Mouse (Mus musculus): ENCODE data around the gene Rad50. TPM values are rescaled to one million over a fixed set of nuclear protein-coding genes. Genes with fewer than 3 reads are reported as not detected.
A peak's percentile ranks its signal among the peaks of the same experiment; 100 is the strongest.

Gene Rad50
- 11.2 and 12.0 TPM in 2 replicates for polyA plus RNA-seq (2014; fragmentation: Nextera tagmentation; extraction: Ambion mirVana)

DNA sequence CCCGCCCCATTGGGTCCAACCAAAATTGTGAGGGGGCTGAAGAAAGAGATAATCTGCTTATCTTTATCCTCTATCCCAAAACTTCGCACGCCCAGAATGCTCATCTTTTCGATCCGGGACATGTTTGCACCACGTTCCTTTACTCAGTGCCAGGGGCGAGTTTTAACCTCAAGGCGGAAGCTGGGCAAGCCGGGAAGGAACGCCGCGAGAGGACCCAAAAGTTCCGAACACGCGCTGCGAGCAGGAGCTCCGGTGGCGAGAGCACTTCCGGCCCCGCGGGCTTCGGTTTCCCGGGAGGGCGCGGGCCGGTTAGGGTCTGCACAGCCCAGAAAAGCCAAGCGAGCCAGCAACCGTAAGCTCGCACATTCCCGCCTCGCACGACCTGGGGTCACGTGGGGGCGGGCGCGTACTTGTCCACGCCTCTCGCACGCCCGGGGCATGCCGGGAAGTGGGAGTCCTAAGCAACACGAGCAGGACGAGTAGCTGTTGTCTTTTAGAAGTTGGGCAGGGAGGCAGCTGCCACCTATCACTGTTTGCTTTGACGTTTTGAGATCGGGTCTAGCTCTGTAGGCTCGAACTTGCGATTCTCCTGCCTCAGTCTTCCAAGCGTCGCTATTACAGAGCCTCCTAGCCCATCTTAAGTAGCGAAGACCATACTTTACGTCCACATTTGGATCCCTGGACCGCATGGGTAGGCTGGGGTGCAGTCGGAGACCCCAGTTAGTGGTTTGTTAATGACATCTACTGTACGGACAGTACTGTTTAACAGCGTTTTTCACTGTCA lies at the start of gene Rad50:
Gene Rad50 (minus strand): TSS at position 386 of the 784 bp plus-strand sequence.
- peak within 1 kb of the TSS; percentile 82 for H3K4me3 ChIP-seq (ENCODE audit: low read depth, low read length)
- H3K27me3 ChIP-seq (ENCODE audit: control insufficient read depth, insufficient read depth, low read length): no peaks in the 10 kb centered on the region
- H3K9me3 ChIP-seq (ENCODE audit: control insufficient read depth, low read length): no peaks in the 10 kb centered on the region
- 0 out of 2 replicates have a peak within 1 kb of the TSS, but pooled peaks have one; percentile 16 for H3K27ac ChIP-seq (ENCODE audit: low read depth, low read length)
- H3K4me1 ChIP-seq (ENCODE audit: control insufficient read depth, insufficient read depth, low read length): 0 out of 2 replicates have a peak, but pooled peaks cover 4% of the 10 kb centered on the region
- H3K9ac ChIP-seq (replicated peaks; ENCODE audit: low read depth, low read length): peak within 1 kb of the TSS; percentile 57
- 5% methylated on average over 55 of the region's 55 CpGs for WGBS
- ATAC-seq (ENCODE audit: low read depth): peak; percentile 97
- H3K4me2 ChIP-seq (ENCODE audit: low read depth, low read length): peak within 1 kb of the TSS; percentile 96
- no peaks in the 10 kb centered on the region for H3K36me3 ChIP-seq (ENCODE audit: control insufficient read depth, insufficient read depth, low read length)

DNA sequence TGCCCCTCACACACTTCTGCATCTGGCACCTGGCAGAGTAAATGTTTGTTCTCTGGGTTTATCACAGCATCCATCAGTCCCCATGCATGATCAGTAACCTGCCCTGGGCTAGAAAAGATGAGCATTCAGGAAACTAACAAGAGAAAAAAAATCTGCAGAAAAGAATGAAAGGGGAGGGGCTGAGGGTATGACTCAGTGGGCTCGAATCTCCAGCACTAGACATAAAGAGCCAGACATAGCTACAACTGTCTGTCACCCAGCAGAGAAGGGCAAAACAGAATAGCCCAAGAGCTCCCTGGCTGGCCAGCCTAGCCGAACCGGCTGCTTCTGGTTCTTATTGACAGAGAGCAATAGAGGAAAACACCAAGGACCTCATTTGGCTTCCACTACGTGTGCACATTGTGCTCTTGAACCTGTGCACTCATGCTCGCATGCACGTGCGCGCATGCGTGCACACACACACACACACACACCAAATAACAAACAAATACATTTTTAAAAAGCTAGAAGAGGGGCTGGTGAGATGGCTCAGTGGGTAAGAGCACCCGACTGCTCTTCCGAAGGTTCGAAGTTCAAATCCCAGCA lies 48.0 kb upstream of the Rad50 start:
- no peak for ATAC-seq (ENCODE audit: low read depth)
- WGBS: 82% methylated on average over 12 of the region's 12 CpGs
- Histone ChIP-seq H3K27me3 (ENCODE audit: control insufficient read depth, insufficient read depth, low read length) (no peaks in the 10 kb centered on the region), H3K4me1 (ENCODE audit: control insufficient read depth, insufficient read depth, low read length) (no peaks in the 10 kb centered on the region), H3K27ac (ENCODE audit: low read depth, low read length) (no peak overlapping the region), H3K9ac (replicated peaks; ENCODE audit: low read depth, low read length) (no peak overlapping the region), H3K4me2 (ENCODE audit: low read depth, low read length) (no peak overlapping the region), H3K9me3 (ENCODE audit: control insufficient read depth, low read length) (no peaks in the 10 kb centered on the region), H3K4me3 (ENCODE audit: low read depth, low read length) (no peak overlapping the region), H3K36me3 (ENCODE audit: control insufficient read depth, insufficient read depth, low read length) (no peaks in the 10 kb centered on the region)

DNA sequence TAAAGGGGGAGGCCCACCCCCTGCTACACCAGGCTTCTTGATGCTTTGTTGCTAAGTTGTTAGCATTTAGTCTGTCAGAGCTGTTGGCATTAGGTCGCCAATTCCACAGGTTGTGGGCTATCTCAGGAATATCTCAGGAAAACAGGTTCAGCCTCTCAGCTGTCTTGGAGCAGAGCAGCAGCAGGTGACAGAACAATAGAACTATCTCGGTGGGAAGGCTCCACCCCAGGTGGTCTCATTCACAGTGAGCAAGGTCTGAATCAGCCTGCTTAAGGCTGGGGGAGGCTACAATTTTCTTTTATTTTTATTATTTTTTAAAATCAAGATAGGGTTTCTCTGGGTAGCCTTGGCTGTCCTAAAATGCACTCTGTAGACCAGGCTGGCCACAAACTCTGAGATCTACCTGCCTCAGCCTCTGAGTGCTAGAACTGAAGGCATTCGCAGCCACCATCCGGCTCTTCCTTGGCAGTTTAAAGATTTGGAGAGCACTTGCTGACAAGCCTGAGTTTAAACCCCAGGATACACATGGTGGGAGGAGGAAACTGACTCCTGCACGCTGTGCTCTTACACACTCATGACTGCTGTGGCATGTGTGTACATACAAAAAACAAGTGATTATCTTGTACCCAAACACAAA lies 42.7 kb upstream of the Rad50 start:
- 55% methylated on average over 5 of the region's 5 CpGs for WGBS
- Histone ChIP-seq H3K4me1 (ENCODE audit: control insufficient read depth, insufficient read depth, low read length) (no peaks in the 10 kb centered on the region), H3K9me3 (ENCODE audit: control insufficient read depth, low read length) (no peaks in the 10 kb centered on the region), H3K27me3 (ENCODE audit: control insufficient read depth, insufficient read depth, low read length) (no peaks in the 10 kb centered on the region), H3K4me2 (ENCODE audit: low read depth, low read length) (no peak overlapping the region), H3K9ac (replicated peaks; ENCODE audit: low read depth, low read length) (no peak overlapping the region), H3K36me3 (ENCODE audit: control insufficient read depth, insufficient read depth, low read length) (no peaks in the 10 kb centered on the region), H3K27ac (ENCODE audit: low read depth, low read length) (no peak overlapping the region), H3K4me3 (ENCODE audit: low read depth, low read length) (no peak overlapping the region)
- ATAC-seq (ENCODE audit: low read depth): no peak

DNA sequence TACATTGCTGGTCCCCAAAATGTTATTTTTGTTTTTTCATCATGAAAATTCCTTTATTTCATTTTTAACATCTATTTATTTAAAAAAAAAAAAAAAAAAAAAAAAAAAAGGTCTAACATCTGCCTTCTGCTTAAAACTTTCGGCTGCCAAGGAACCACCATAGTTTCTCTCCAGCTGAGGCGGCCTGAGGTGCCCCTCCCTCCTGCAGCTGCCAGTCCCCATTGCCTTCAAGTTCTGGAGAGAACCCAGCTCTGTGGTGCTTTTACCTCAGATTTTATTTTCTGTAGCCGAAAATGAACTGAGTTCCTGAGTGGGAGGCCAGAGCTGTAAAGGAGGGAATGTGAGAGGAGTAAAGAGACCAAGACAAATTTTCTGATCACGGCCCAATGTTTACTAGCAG lies 42.2 kb upstream of the Rad50 start:
- WGBS: 75% methylated on average over 4 of the region's 4 CpGs
- H3K4me2 ChIP-seq (ENCODE audit: low read depth, low read length): no peak overlapping the region
- ATAC-seq (ENCODE audit: low read depth): no peak
- H3K27me3 ChIP-seq (ENCODE audit: control insufficient read depth, insufficient read depth, low read length): no peaks in the 10 kb centered on the region
- H3K4me3 ChIP-seq (ENCODE audit: low read depth, low read length): no peak overlapping the region
- H3K9me3 ChIP-seq (ENCODE audit: control insufficient read depth, low read length): no peaks in the 10 kb centered on the region
- H3K27ac ChIP-seq (ENCODE audit: low read depth, low read length): no peak overlapping the region
- no peaks in the 10 kb centered on the region for H3K36me3 ChIP-seq (ENCODE audit: control insufficient read depth, insufficient read depth, low read length)
- H3K4me1 ChIP-seq (ENCODE audit: control insufficient read depth, insufficient read depth, low read length): no peaks in the 10 kb centered on the region
- H3K9ac ChIP-seq (replicated peaks; ENCODE audit: low read depth, low read length): no peak overlapping the region

DNA sequence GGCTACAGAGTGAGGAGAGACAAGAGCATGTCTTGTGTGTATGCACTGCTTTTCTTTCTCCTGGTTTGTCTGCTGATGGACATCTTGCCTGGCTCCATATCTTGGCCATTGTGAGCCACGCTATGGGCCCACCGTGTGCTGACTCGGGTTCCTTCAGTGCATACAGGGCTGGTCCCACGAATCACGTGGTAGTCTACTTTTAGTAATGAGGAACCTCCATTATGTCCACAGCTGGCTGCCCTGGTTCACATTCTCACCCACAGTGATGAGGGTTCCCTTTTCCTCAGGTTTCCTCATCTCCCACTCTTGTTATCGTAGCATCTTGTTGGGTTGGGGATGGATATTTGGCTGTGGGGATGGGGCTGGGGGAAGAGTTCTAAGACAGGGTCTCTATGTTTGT lies 41.5 kb upstream of the Rad50 start:
- no peaks in the 10 kb centered on the region for H3K36me3 ChIP-seq (ENCODE audit: control insufficient read depth, insufficient read depth, low read length)
- no peak overlapping the region for H3K27ac ChIP-seq (ENCODE audit: low read depth, low read length)
- no peak for ATAC-seq (ENCODE audit: low read depth)
- no peaks in the 10 kb centered on the region for H3K27me3 ChIP-seq (ENCODE audit: control insufficient read depth, insufficient read depth, low read length)
- WGBS: 92% methylated on average over 6 of the region's 6 CpGs
- no peak overlapping the region for H3K9ac ChIP-seq (replicated peaks; ENCODE audit: low read depth, low read length)
- H3K4me3 ChIP-seq (ENCODE audit: low read depth, low read length): no peak overlapping the region
- no peaks in the 10 kb centered on the region for H3K4me1 ChIP-seq (ENCODE audit: control insufficient read depth, insufficient read depth, low read length)
- no peaks in the 10 kb centered on the region for H3K9me3 ChIP-seq (ENCODE audit: control insufficient read depth, low read length)
- H3K4me2 ChIP-seq (ENCODE audit: low read depth, low read length): no peak overlapping the region

GRCm38 (mm10) chr11:53747985-53748384 lies 40.9 kb upstream of the Rad50 start:
- Histone ChIP-seq H3K4me3 (ENCODE audit: low read depth, low read length) (no peak overlapping the region), H3K27ac (ENCODE audit: low read depth, low read length) (no peak overlapping the region), H3K27me3 (ENCODE audit: control insufficient read depth, insufficient read depth, low read length) (no peaks in the 10 kb centered on the region), H3K9ac (replicated peaks; ENCODE audit: low read depth, low read length) (no peak overlapping the region), H3K4me2 (ENCODE audit: low read depth, low read length) (no peak overlapping the region), H3K4me1 (ENCODE audit: control insufficient read depth, insufficient read depth, low read length) (no peaks in the 10 kb centered on the region), H3K9me3 (ENCODE audit: control insufficient read depth, low read length) (no peaks in the 10 kb centered on the region), H3K36me3 (ENCODE audit: control insufficient read depth, insufficient read depth, low read length) (no peaks in the 10 kb centered on the region)
- WGBS: 91% methylated on average over 9 of the region's 9 CpGs
- ATAC-seq (ENCODE audit: low read depth): no peak

DNA sequence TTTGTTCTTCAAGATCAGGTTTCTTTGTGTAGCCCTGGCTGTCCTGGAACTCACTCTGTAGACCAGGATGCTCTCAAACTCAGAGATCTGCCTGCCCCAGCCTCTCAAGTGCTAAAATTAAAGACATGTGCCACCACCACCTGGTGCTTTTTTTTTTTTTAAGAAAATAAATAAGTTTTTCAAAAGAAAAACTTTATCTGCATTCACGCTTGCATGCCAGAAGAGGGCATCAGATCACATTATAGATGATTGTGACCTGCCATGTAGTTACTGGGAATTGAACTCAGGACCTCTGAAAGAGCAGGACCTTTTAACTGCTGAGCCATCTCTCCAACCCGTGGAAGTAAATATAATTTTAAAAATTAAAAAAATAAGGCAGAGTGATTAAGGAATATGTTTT lies 38.1 kb upstream of the Rad50 start:
- H3K9ac ChIP-seq (replicated peaks; ENCODE audit: low read depth, low read length): no peak overlapping the region
- no peaks in the 10 kb centered on the region for H3K9me3 ChIP-seq (ENCODE audit: control insufficient read depth, low read length)
- H3K4me3 ChIP-seq (ENCODE audit: low read depth, low read length): no peak overlapping the region
- H3K27ac ChIP-seq (ENCODE audit: low read depth, low read length): no peak overlapping the region
- H3K4me1 ChIP-seq (ENCODE audit: control insufficient read depth, insufficient read depth, low read length): no peaks in the 10 kb centered on the region
- H3K36me3 ChIP-seq (ENCODE audit: control insufficient read depth, insufficient read depth, low read length): no peaks in the 10 kb centered on the region
- H3K4me2 ChIP-seq (ENCODE audit: low read depth, low read length): no peak overlapping the region
- no peak for ATAC-seq (ENCODE audit: low read depth)
- H3K27me3 ChIP-seq (ENCODE audit: control insufficient read depth, insufficient read depth, low read length): no peaks in the 10 kb centered on the region
- 94% methylated on average over 2 of the region's 2 CpGs for WGBS

GRCm38 (mm10) chr11:53742353-53742752 lies 35.2 kb upstream of the Rad50 start:
- 47% methylated on average over 5 of the region's 5 CpGs for WGBS
- Histone ChIP-seq H3K9me3 (ENCODE audit: control insufficient read depth, low read length) (no peaks in the 10 kb centered on the region), H3K27ac (ENCODE audit: low read depth, low read length) (no peak overlapping the region), H3K4me3 (ENCODE audit: low read depth, low read length) (no peak overlapping the region), H3K9ac (replicated peaks; ENCODE audit: low read depth, low read length) (no peak overlapping the region), H3K36me3 (ENCODE audit: control insufficient read depth, insufficient read depth, low read length) (no peaks in the 10 kb centered on the region), H3K4me2 (ENCODE audit: low read depth, low read length) (no peak overlapping the region), H3K27me3 (ENCODE audit: control insufficient read depth, insufficient read depth, low read length) (no peaks in the 10 kb centered on the region), H3K4me1 (ENCODE audit: control insufficient read depth, insufficient read depth, low read length) (no peaks in the 10 kb centered on the region)
- no peak for ATAC-seq (ENCODE audit: low read depth)

DNA sequence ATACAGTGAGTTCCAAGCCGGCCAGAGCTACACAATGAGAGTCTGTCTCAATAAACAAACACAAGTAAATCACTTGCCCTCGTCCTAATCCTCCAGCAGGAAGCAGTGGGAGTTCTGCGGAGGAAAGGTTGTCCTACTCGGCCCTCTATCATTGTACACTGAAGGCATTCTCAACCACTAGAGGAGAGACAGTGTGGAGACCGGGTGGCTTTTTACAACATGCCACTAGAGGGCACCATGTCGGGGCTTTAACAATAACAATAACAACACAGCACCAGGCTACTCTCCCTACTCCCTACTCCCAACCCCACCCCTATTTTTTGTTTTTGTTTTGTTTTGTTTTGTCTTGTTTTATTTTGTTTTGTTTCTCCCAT lies 30.4 kb upstream of the Rad50 start:
- H3K9me3 ChIP-seq (ENCODE audit: control insufficient read depth, low read length): no peaks in the 10 kb centered on the region
- no peaks in the 10 kb centered on the region for H3K36me3 ChIP-seq (ENCODE audit: control insufficient read depth, insufficient read depth, low read length)
- no peak overlapping the region for H3K27ac ChIP-seq (ENCODE audit: low read depth, low read length)
- no peaks in the 10 kb centered on the region for H3K27me3 ChIP-seq (ENCODE audit: control insufficient read depth, insufficient read depth, low read length)
- H3K9ac ChIP-seq (replicated peaks; ENCODE audit: low read depth, low read length): no peak overlapping the region
- ATAC-seq (ENCODE audit: low read depth): peak; percentile 54; the same call in 1 of the 2 replicates
- H3K4me1 ChIP-seq (ENCODE audit: control insufficient read depth, insufficient read depth, low read length): no peaks in the 10 kb centered on the region
- no peak overlapping the region for H3K4me3 ChIP-seq (ENCODE audit: low read depth, low read length)
- WGBS: 35% methylated on average over 6 of the region's 6 CpGs
- no peak overlapping the region for H3K4me2 ChIP-seq (ENCODE audit: low read depth, low read length)

All from neural tube, embryonic 14.5 days (tissue).